Mouse (Mus musculus) heart, adult 11 months (tissue): Measurements from ENCODE around the gene Slmap.

Experiments
- DNase-seq: peaks from one replicate; pipeline ENCODE4 v3.0.0; 2022

Gene Slmap

DNA sequence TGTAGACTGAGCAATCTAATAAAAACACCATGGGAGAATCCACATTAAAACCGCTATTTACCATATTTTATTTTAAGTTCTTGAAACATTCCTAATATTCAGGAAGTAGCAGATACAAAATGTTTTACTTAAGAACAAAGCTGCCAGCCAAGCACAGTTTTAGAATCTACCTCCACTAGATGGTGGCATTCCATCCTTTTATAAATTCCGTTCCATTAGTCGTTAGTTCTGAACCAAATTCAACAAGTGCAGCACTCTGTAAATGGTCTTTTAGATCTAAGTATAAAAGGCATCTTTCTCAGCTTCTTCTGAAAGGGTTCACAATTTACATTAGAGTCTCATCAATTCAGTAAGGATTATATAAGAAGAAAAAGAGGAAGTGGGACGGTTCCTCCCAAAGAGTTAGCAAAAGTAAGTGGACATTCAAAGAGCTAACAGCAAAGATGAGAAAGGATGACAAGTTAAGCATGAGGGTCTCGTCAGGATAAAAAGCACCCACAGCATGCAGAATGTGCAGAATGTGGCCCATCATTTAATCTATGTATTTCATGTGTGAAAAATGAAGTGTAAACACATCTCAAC is 68.1 kb downstream of the Slmap start:
- DNase-seq, result no peak

DNA sequence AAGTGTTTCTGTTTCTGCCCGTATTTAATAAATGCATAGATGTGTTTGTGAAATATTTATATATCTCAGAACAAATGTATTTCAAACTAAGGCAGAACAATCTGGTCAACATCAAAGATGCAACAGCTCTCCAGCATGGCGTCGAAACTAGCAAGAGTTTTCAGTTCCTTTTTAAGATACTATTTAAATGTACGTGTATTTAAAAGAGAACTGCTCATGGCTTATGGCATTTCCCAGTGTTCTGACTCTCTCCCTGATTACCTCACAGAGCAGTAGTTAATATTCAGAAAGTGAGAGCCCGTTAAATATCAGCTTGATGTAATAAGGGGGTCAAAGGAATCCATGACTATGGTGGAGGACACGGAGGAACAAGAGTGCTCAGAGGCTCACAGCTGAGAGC is 68.8 kb downstream of the Slmap start:
- no peak for DNase-seq

GRCm38 (mm10) chr14:26459516-26459915 is 75.2 kb downstream of the Slmap start:
- DNase-seq, result no peak

DNA sequence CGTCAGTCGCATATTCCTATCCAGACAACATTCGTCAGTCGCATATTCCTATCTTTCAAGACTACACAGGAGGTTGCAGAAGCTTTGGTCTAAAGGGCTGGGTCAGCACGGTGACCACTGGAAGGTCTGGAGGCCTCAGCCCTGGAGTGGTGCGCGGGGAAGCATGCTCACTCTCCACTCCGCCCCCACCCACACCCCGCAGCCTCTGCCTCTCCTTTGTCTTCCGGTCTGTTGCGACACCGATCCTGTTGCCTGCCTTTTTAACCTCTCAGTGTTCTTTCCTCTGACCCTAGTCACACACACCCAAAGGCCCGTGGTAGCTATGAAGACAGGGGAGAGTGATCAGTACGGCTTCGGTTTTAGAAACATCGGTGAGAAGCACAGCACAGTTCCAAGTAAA is 79.9 kb downstream of the Slmap start:
- no peak for DNase-seq

DNA sequence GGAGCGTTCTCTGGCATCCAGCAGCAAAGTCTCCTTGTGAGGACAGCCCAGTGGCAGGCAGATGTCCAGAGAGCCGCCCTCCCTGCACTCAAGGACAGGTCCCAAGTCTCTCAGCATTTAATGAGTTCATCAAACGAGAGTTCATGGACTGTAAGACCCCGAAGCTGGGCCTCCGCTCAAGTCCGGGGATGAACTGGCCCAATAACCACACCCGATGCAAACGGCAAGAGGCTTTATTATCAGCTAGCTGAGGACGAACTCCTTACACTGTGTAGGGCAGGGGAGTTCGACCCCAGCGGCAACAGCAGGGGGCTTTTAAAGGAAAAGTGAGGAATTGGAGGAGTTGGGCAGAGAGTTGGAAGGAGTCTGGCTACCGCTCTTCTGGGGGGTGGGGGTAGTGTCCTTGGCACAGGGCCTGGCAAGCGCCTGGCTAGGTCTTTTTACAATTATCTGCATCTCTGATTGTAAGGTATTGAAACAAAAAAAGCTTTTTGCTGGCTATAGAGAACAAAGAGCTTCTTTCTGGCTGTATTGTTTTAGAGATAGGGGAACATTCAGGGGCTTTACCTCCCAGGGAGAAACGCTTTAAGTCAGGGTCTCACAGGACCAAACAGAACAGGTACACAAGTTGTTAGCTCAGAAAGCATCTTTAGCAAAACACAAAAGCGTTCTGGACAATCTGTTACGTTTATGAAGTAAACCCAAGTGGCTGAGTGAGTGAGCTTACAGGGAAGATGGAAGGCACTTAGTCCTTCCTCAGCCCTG is 84.5 kb downstream of the Slmap start:
- peak; percentile 91 for DNase-seq

DNA sequence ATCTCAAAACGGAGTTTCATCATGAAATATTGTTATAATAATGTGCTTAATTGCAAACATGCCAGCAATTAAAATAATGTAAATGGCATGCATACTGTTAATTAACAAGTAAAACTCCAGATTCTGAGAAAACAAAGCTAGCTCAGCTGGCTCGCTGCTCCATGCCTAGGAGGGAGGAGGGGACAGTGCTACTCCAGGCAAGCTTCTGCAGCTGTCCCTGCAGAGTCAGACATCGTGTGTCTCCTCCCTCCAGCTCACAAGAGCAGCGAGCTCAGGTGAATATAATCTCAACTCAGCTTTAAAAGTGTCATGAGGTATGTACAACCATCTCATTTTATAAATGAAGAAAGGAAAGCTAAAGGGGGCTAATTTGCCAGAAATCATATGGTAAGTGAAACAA is 86.2 kb downstream of the Slmap start:
- DNase-seq, result no peak

DNA sequence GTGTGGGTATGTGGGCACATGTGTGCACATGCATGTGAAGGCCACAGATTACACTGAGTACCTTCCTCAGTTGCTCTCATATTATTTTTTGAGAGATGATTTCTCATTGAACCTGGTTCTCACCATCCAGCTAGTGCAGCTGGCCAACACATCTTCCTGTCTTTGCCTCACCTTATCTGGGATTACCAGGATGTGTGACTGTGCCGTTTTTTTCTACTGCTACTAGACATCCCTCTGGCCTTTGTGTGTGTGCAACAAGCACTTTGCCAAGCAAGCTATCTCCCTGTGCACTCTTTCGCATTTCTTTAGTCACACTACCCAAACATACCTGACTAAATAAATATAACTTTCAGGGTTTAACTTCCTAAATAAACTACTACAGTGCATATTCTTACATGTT is 87.5 kb downstream of the Slmap start:
- DNase-seq, result no peak

GRCm38 (mm10) chr14:26446538-26446937 is 88.2 kb downstream of the Slmap start:
- DNase-seq, result no peak

- no peak for DNase-seq
Measured at GRCm38 (mm10) chr14:26442534-26442933, 92.2 kb downstream of the Slmap start.

DNA sequence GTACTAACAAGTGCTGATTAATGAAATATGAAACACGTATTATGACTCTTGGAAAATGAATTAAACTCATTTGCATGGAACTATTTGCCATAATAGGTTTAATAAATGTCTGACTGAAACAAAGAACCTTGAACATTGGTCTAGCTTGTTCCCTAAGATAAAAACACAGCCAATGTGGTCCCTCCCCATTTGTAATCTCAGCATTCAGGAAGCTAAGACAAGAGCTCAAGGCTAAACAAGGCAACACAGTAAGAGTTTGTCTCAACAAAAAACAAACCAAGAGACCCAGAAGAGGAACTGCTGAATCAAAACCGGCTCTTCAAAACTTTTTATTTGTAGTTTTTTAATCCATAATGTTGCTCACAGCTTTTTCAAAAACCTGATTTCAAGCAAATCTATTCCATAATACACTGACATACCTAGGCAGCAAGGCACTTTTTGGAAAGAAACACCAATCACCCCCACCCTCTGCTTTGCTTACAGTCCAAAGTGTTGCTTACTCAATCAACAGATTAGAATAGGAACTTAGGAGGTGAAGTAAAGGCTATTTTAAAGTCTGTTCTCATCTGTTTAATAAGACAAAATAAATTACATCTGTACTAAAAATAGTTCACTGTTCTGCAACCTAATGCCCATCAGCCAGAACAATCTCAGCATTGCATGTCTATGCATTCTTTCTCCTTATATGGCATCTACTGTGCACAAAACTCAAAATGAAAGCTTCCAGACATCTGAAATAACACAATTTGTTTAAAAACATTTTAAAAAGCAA is 93.5 kb downstream of the Slmap start:
- no peak for DNase-seq

- DNase-seq, result no peak
Measured at GRCm38 (mm10) chr14:26439996-26440395, 94.7 kb downstream of the Slmap start.

DNA sequence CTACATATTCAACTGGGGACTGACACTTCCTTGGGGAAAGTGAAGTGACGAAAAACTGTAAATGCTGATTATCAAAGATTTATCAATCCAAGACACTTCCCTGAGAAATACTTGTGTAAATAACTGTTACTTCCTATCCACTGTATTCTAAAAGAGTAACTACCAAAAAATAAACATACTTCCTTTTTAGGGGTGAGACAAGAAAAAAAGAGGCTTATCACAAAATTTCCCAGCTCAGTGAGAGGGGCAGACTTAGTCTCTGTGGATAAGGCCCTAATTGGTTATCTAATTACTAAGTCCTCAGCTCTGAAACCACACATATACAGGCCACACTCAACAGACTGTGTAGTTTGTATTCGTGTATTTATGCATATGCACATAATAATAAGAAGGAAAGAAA is 97.0 kb downstream of the Slmap start:
- no peak for DNase-seq

DNA sequence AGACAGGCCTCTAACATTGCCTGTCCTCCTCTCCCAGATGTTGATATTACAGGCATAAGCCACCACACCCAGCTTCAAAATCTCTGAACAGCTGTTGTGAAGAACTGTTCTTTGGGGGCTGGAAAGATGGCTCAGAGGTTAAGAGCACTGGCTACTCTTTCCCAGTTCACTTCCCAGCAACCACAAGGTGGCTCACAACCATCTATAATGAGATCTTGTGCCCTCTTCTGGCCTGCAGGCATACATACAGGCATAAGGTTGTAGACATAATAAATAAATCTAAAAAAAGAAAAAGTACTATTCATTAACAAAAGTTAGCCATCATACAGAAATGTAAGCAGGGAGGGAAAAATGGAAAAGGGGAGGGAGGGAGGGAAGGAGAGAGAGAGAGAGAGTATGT is 98.4 kb downstream of the Slmap start:
- no peak for DNase-seq

DNA sequence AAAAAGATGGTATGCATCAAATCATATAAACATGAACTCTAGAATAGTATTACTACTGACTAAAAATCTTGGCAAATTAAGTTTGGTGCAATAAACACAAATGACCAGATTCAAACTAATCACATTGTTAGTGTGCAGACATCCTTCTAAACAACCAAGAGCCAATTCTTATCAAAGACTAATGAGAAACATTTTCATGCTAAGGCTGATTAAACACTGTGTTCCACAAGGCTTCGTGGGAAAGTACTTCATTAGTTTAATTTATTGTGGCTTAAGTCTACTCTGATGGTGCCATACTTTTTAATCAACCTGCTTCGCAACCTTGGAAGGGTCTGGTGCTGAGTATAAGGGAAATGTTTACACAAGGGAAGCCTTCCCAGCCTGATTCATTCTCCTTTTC is 102.4 kb downstream of the Slmap start:
- DNase-seq, result no peak

DNA sequence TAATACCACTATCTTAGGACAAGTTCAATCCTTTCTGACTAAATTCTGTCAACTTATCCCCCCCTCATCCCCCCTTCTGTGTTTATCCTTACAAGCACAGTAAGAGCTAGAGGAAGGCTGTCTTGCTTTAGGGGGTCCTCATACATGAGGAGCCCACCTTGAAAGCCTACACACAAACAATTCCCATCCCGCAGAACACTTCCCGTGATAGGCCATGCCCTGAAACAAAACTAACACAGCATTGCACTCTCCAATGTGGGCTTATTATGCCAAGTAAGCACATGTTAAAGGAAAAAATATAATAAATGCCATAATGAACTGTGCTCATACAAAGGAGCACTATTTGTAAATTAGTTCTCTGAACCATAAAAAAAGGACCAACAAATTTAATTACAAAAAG is 102.8 kb downstream of the Slmap start:
- DNase-seq, result no peak

GRCm38 (mm10) chr14:26420231-26420630 is 114.5 kb downstream of the Slmap start:
- no peak for DNase-seq

GRCm38 (mm10) chr14:26417956-26418355 is 116.8 kb downstream of the Slmap start:
- no peak for DNase-seq

GRCm38 (mm10) chr14:26417088-26417487 is 117.6 kb downstream of the Slmap start:
- DNase-seq, result no peak

GRCm38 (mm10) chr14:26413581-26413980 is 121.2 kb downstream of the Slmap start:
- peak; percentile 64 for DNase-seq

- peak; percentile 57 for DNase-seq
Measured at GRCm38 (mm10) chr14:26406746-26407145, 128.0 kb downstream of the Slmap start.

DNA sequence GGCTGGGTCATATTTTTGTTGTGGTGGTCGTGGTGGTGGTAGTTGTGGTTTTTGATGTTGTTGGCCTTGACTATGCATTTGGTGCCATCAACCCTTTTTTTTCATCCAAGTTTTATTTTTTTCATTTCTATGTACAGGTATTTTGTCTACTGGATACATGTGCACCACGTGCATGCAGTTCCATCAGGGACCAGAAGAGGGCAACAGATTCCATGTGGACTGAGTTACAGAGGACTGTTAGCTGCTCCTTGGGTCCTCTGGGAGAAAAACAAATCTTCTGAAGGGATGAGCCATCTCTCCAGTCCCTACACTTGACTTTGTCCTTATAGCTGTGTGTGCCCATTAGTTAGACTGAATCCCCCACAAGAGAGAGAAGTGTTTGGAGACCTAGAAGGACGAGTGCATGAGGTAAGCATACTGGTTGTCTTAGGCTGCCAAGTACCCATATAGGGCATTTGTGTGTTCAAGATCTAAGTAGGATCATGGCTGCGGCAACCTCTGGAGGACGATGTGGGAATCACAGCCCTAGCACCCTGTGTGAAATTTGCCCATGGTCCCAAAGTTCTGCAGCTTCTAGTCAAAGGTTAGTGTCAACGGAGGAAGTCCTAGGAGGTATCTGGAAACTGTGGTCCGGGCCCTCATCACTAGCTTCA is 136.1 kb downstream of the Slmap start:
- DNase-seq, result peak; percentile 61

DNA sequence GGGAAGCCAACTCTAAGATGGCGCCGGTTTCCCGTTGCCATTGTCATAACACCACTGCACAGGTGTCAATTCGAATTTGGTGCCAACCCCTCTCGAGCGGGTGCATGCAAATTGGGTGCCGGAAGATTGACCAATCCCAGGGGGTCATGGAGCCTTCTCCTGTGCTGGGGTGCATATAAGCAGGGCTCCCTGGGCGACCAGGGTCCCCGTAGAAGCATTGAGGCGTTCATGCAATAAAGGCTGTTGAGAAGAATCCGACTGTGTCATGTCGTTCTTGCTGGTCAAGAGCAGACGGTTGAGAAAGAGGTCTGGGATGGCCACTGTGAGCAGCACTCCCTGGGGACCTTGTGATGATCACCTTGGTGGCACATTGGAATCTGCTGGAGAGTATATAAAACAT is 142.9 kb downstream of the Slmap start:
- DNase-seq, result peak; percentile 83

DNA sequence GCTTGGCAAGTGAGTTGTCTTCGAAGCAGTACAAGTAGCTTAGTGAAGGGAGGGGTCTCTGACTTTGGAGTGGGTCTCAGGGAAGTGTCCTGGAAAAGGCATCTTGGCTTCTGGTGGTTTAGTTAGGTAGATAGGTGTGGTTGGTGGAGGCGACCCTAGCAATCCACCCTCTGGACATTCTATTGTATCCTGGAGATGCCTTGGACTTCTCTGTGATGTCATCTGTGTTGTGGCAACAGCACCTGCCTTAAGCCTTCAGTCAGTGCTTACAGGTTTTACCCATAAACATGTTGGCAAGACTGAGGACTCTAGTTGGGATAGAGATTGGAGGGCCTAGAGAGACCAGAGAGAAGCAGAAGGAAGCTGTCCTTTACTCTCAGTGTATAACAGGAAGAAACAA is 145.8 kb downstream of the Slmap start:
- peak; percentile 80 for DNase-seq

- peak; percentile 43 for DNase-seq
Measured at GRCm38 (mm10) chr14:26386999-26387398, 147.7 kb downstream of the Slmap start.
